Mouse (Mus musculus): ENCODE results near the gene Iqgap2. TPM values are rescaled to one million over a fixed set of nuclear protein-coding genes. Genes with fewer than 3 reads are reported as not detected.

The Iqgap2 gene
- polyA plus RNA-seq (2015; fragmentation: Illumina TruSeq; extraction: RNeasy Lipid Tissue Mini Kit (QIAGEN cat#74804); ENCODE audit: insufficient read depth, low replicate concordance), result 20.4 TPM

GRCm38 (mm10) chr13:95891491-95891925, at the start of gene Iqgap2:
Gene Iqgap2, minus strand, starts transcription at chr13:95891922.

GRCm38 (mm10) chr13:95696654-95697163, 195.0 kb downstream of the Iqgap2 start, which contains the start of gene F2rl2:
Gene F2rl2, plus strand, starts transcription at chr13:95696853.

GRCm38 (mm10) chr13:95618309-95618712, 273.4 kb downstream of the Iqgap2 start, which contains the start of gene F2r:
Gene F2r, minus strand, starts transcription at chr13:95618487.

Other genes starting within 250 kb of the Iqgap2 start
- gene F2rl2, start 195.1 kb downstream of the Iqgap2 start, polyA plus RNA-seq (2015; fragmentation: Illumina TruSeq; extraction: RNeasy Lipid Tissue Mini Kit (QIAGEN cat#74804); ENCODE audit: insufficient read depth, low replicate concordance), result 4.8 TPM
- 1.9 TPM for gene Gm20075, start 189.5 kb upstream of the Iqgap2 start, polyA plus RNA-seq (2015; fragmentation: Illumina TruSeq; extraction: RNeasy Lipid Tissue Mini Kit (QIAGEN cat#74804); ENCODE audit: insufficient read depth, low replicate concordance)
- gene Gm17190, start 190.1 kb upstream of the Iqgap2 start, polyA plus RNA-seq (2015; fragmentation: Illumina TruSeq; extraction: RNeasy Lipid Tissue Mini Kit (QIAGEN cat#74804); ENCODE audit: insufficient read depth, low replicate concordance), result not detected
- 0.21 TPM for gene Sv2c, start 240.7 kb upstream of the Iqgap2 start, polyA plus RNA-seq (2015; fragmentation: Illumina TruSeq; extraction: RNeasy Lipid Tissue Mini Kit (QIAGEN cat#74804); ENCODE audit: insufficient read depth, low replicate concordance)